ENCODE assay signal across 13 mouse cellular contexts in genomic region chr13:73475058-73475980, GRCm38 (mm10). TPM values are rescaled to one million over a fixed set of nuclear protein-coding genes. Genes with fewer than 3 reads are reported as not detected.
DNase-seq lines count a peak whose midpoint lies in the region; ATAC-seq and TF ChIP-seq lines count a peak whose summit lies in the region.
"Had no signal": no experiment of that assay in that cellular context is flagged by ENCODE, and none has a peak within 500 bp of the region (broad histone marks: within the 10 kb centered on the region; RNA-seq: fewer than 3 reads in every experiment).

No protein-coding gene starts in this region.

- H3K27me3 ChIP-seq in heart, embryonic 12.5 days (replicated peaks) = no peaks in the 10 kb centered on the region
- no peaks in the 10 kb centered on the region for H3K27me3 ChIP-seq in embryonic facial prominence, embryonic 10.5 days (replicated peaks; ENCODE audit: low read depth, poor library complexity, severe bottlenecking)
- no peaks in the 10 kb centered on the region for H3K27me3 ChIP-seq in liver, postnatal 0 days (ENCODE audit: insufficient read depth, low read length)
- H3K27me3 ChIP-seq: embryonic facial prominence, embryonic 12.5 days had no signal

- peak; percentile 99 for TF ChIP-seq EP300 in liver, postnatal 0 days (IDR thresholded peaks at IDR 0.05; ENCODE audit: low read depth)

- H3K36me3 ChIP-seq in heart, embryonic 12.5 days = no peaks in the 10 kb centered on the region
- H3K36me3 ChIP-seq in embryonic facial prominence, embryonic 10.5 days (replicated peaks) = peaks cover 47% of the 10 kb centered on the region
- peaks cover 18% of the 10 kb centered on the region; the same call in 1 of the 2 replicates for H3K36me3 ChIP-seq in liver, postnatal 0 days (replicated peaks; ENCODE audit: insufficient read depth, low read length)

- H3K9me3 ChIP-seq in heart, embryonic 12.5 days (replicated peaks) = no peaks in the 10 kb centered on the region
- no peaks in the 10 kb centered on the region for H3K9me3 ChIP-seq in embryonic facial prominence, embryonic 10.5 days
- H3K9me3 ChIP-seq in liver, postnatal 0 days (ENCODE audit: low read length) = no peaks in the 10 kb centered on the region
- H3K9me3 ChIP-seq: embryonic facial prominence, embryonic 12.5 days had no signal

- intact Hi-C loops in left cerebral cortex, postnatal 10 days (cut with DNase I) = no loop called here

- no peak overlapping the region for H3K27ac ChIP-seq in heart, embryonic 12.5 days (ENCODE audit: poor library complexity, severe bottlenecking)
- H3K27ac ChIP-seq in embryonic facial prominence, embryonic 10.5 days (replicated peaks) = peak overlapping the region; percentile 51; the same call in 1 of the 2 replicates
- peak overlapping the region; percentile 93 for H3K27ac ChIP-seq in liver, postnatal 0 days (ENCODE audit: low read depth)
- H3K27ac ChIP-seq: embryonic facial prominence, embryonic 12.5 days had no signal

- H3K4me3 ChIP-seq in heart, embryonic 12.5 days = no peak overlapping the region
- no peak overlapping the region for H3K4me3 ChIP-seq in embryonic facial prominence, embryonic 10.5 days
- H3K4me3 ChIP-seq in liver, postnatal 0 days (ENCODE audit: low read depth, low read length) = no peak overlapping the region
- H3K4me3 ChIP-seq: embryonic facial prominence, embryonic 12.5 days had no signal

- H3K4me1 ChIP-seq in heart, embryonic 12.5 days (replicated peaks) = peaks cover 30% of the 10 kb centered on the region
- peaks cover 57% of the 10 kb centered on the region for H3K4me1 ChIP-seq in embryonic facial prominence, embryonic 10.5 days
- H3K4me1 ChIP-seq in liver, postnatal 0 days (ENCODE audit: insufficient read depth) = peaks cover 78% of the 10 kb centered on the region

- H3K9ac ChIP-seq in heart, embryonic 12.5 days = no peak overlapping the region
- H3K9ac ChIP-seq in liver, postnatal 0 days (replicated peaks) = peak overlapping the region; percentile 57
- H3K9ac ChIP-seq: embryonic facial prominence, embryonic 12.5 days had no signal

- no peak for TF ChIP-seq CTCF in liver, postnatal 0 days (IDR thresholded peaks at IDR 0.05; ENCODE audit: low read depth)

- no peak overlapping the region for H3K4me2 ChIP-seq in heart, embryonic 12.5 days
- peak overlapping the region; percentile 59 for H3K4me2 ChIP-seq in liver, postnatal 0 days (ENCODE audit: low read depth, low read length)
- H3K4me2 ChIP-seq: embryonic facial prominence, embryonic 12.5 days had no signal

- WGBS in heart, embryonic 12.5 days = 65% methylated on average over 12 of the region's 12 CpGs
- WGBS in embryonic facial prominence, embryonic 10.5 days = 93% methylated on average over 12 of the region's 12 CpGs
- WGBS in liver, postnatal 0 days (ENCODE audit: insufficient replicate concordance) = 61% methylated on average over 12 of the region's 12 CpGs

- DNase-seq in heart, adult 11 months = no peak
- peak; percentile 24 for DNase-seq in R1 (ENCODE audit: low read depth, low spot score)
- DNase-seq in embryonic facial prominence, embryonic 10.5 days (ENCODE audit: low spot score) = no peak
- DNase-seq in liver, postnatal 0 days = peak; percentile 57
- DNase-seq in gastrocnemius, adult 18-20 months (ENCODE audit: low spot score) = no peak
- DNase-seq in left cerebral cortex, postnatal 10 days (ENCODE audit: extremely low spot score in 1 of 2, low spot score in 2 of 2) = no peak
- no peak for DNase-seq in kidney, postnatal 36 days
- DNase-seq: heart, postnatal 10 days; kidney, adult 2 months; lung, adult 2 months had no signal

- ATAC-seq in heart, embryonic 12.5 days (ENCODE audit: insufficient number of reproducible peaks, low FRiP score) = peak; percentile 83
- peak; percentile 95 for ATAC-seq in liver, postnatal 0 days
- ATAC-seq: CD4-positive, CD25-positive, alpha-beta regulatory T cell, adult 4 months had no signal

RNA-seq across cellular contexts. Expression of gene Lpcat1, which starts 8.3 kb away (rescaled TPM):
- polyA plus RNA-seq in heart, embryonic 12.5 days (2016; fragmentation: Nextera tagmentation; extraction: Ambion mirVana) = 24.1 and 25.1 TPM in 2 replicates
- 59.4 and 60.5 TPM in 2 replicates for polyA plus RNA-seq in embryonic facial prominence, embryonic 10.5 days (2016; fragmentation: Nextera tagmentation; extraction: Ambion mirVana)
- 31.0 and 32.4 TPM in 2 replicates for polyA plus RNA-seq in liver, postnatal 0 days (2015; fragmentation: Nextera tagmentation; extraction: Ambion mirVana)
- 1 to 10 TPM; 2.3 to 2.4 TPM for total RNA-seq in gastrocnemius, adult 18-20 months (2021)
- 10 to 100 TPM; 63.0 to 64.0 TPM for total RNA-seq in left cerebral cortex, postnatal 10 days (2021)

Comparison
In these comparisons a context has a peak if more than half of its experiments do, and no peak if none do; other contexts are left out.
1. DNase-seq: peak in R1 (single experiment) and liver, postnatal 0 days (single experiment); none in heart, adult 11 months (single experiment), embryonic facial prominence, embryonic 10.5 days (single experiment), gastrocnemius, adult 18-20 months (single experiment), left cerebral cortex, postnatal 10 days (0 of 2) and kidney, postnatal 36 days (0 of 2).